Mouse (Mus musculus): ENCODE data around the gene Acacb. TPM values are rescaled to one million over a fixed set of nuclear protein-coding genes. Genes with fewer than 3 reads are reported as not detected.

Gene Acacb
- total RNA-seq, 2 experiments from 2014 or later = 0.10 to 1.7 TPM

DNA sequence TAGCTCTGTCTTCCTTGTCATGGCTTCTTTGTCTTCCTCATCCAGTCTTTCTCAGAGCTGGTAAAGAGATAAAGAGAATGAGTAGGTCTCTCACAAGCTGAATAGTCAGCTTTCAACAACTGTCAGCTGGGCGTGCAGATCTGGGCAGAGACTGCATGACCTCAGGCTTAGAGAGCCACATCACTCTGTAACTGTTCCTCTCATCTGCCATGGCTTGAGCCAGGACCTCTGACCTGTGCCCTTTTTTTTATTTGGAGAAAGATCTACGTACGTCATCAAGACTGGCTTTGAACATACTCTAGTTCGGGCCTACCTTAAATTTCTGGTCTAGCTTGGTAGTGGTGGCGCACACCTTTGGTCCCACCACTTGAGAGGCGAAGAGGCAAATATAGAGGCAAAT, 13.5 kb upstream of the Acacb start:
- no peak for ATAC-seq (replicated peaks; ENCODE audit: poor library complexity, severe bottlenecking)

GRCm38 (mm10) chr5:114134091-114134534, 12.2 kb upstream of the Acacb start:
- peak; percentile 57 for ATAC-seq (replicated peaks; ENCODE audit: poor library complexity, severe bottlenecking)

- ATAC-seq (replicated peaks; ENCODE audit: poor library complexity, severe bottlenecking) = no peak
These were observed 10.8 kb upstream of the Acacb start for GRCm38 (mm10) chr5:114135516-114135915.

GRCm38 (mm10) chr5:114137481-114138276, 8.7 kb upstream of the Acacb start:
- no peak for ATAC-seq (replicated peaks; ENCODE audit: poor library complexity, severe bottlenecking)

GRCm38 (mm10) chr5:114138277-114139164, 7.8 kb upstream of the Acacb start:
- no peak for ATAC-seq (replicated peaks; ENCODE audit: poor library complexity, severe bottlenecking)

GRCm38 (mm10) chr5:114139175-114139574, 7.2 kb upstream of the Acacb start:
- ATAC-seq (replicated peaks; ENCODE audit: poor library complexity, severe bottlenecking) = peak; percentile 74

DNA sequence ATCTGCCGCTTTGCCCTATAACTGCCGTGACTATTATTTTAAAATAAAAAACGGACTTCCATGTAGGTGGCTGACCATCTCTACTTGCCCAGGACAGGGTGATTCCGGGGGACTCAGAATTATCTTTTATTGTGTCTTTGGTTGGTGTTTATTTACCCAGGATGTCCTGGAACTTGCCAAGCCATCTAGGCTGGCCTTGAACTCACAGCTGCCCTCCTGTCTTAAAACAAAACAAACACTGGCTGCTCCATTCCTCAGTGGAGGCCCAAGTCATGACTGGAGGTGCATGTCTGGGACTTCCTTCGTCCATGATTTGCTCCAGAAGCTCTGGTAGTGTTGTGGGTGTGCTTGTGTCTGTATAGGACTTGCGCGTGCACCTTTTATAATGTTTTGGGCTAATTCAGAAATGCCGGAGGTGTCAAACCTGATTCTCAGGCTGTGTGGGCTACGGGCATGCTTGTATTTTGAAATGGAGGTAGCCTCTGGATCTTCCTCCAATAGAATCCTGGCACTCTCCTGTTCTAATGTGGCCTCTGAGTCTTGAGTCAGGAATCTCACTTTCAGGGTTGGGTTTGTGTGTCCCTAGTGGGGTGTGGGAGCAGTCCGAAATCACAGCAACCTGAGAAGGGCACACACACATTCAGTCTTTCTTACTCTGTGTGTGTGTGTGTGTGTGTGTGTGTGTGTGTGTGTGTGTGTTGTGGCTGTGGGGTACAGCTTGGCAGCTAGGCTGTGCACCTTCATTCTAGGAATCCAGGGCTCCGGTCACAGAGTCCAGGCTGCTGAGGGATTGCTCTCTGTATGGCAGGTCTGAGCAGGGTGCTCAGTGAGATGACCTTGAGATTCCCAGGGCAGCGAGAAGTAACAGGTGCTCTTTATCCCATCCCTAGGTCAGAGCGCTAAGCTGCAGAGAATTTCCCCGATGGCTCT, 973 bp downstream of the Acacb start:
- ATAC-seq (replicated peaks; ENCODE audit: poor library complexity, severe bottlenecking) = no peak

DNA sequence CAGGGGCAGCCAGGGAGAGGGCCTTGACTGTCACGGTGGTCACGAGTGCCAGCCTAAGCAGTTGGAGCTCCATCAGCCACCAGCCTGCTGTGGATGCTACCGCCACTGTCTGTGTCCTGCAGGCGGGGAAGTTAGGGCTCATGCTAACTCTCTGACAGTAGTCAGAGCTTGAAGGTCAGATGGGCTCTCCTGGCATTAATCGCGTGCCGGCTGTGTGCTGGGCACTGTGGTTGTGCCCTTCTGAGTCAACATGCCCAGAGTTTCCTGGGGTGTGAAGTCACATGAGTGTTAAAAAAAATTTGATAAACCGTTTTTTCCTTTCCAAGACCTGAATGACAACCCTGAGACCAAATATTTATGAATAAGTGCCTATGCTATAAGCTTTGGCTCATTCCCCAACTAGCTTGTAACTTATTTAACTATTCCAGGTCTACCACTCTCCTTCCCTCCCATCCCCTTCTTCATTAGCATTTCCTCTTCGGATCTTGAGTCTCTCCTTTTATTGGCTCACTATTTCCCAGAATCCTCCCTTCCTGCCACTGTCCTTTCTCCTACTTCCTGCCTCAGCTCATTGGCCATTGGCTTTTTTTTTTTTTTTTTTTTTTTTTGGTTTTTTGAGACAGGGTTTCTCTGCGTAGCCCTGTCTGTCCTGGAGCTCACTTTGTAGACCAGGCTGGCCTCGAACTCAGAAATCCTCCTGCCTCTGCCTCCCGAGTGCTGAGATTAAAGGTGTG, 6.2 kb downstream of the Acacb start:
- no peak for ATAC-seq (replicated peaks; ENCODE audit: poor library complexity, severe bottlenecking)

GRCm38 (mm10) chr5:114153490-114153889, 7.2 kb downstream of the Acacb start:
- no peak for ATAC-seq (replicated peaks; ENCODE audit: poor library complexity, severe bottlenecking)

DNA sequence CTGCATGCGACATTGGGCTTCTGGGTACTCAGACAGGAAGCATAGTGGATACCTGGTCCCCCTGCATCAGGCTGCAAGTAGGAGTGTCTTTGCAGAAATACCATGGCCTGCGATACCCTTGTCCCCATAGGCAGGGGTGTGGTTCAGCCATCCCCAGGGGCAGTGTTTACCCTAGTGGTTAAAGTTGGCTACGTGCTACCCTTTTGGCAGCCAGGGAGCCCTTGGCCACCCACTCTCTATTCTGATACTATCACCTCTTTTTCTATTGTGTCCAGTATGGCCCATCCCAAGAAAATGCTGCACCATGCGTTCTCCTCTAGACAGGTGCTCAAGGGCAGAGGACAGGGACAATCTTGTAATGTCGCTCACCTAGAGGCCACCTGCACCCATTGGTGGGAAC, 8.4 kb downstream of the Acacb start:
- ATAC-seq (replicated peaks; ENCODE audit: poor library complexity, severe bottlenecking) = no peak

DNA sequence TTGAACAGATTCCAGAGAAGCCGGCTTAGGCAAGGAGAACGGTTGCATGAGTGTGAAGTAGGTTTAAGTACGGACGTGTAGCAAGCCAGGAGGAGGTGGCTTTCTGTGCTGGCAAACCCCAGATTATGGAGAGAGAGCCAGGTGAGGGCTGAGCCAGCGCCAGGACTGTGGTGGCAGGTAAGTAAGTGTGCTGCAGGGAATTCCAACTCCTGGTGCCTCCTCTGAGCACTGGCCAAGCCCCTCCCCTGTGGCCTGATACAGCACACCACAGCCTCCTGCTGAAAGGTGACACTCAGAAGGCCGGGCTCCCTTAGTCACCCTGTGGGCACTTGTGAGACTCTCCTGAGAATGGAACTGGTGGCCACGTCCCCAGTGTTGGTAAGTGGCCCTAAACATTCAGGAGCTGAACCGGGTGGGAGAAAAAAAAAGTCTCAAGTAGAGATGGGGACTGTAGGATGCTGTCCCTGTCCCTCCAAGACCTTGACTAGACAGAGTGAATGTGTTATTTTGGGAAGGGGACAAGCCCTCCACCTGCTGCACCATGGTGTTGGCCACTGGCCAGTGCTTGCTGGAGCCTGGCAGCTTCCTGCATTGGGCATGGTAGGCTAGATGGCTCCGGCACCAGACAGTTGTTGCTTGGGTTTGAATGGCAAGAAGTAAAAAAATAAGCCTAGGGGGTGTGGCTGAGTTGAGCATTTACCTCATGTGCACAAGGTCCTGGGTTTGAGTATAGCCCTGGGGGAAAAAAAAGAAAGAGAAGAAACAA, 9.0 kb downstream of the Acacb start:
- ATAC-seq (replicated peaks; ENCODE audit: poor library complexity, severe bottlenecking) = no peak

GRCm38 (mm10) chr5:114157236-114157635, 10.9 kb downstream of the Acacb start:
- no peak for ATAC-seq (replicated peaks; ENCODE audit: poor library complexity, severe bottlenecking)

DNA sequence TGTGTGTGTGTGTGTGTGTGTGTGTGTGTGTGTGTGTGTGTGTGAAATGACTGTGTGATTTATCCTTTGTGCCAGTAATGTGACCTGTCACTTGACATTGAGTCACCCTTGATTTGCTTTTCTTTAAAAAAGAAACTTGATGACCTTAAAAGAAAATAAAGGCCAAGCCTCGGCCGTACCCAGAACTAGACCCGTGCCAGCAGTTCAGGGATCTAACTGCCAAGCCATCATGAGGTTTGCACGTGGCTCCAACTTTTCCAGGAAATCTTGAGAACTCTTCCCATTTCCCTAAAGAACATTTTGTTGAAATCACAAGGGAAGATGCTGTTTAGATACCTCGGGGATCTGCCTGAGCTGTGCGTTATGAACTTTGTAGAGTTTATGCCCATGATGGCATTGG, 15.1 kb downstream of the Acacb start:
- no peak for ATAC-seq (replicated peaks; ENCODE audit: poor library complexity, severe bottlenecking)

DNA sequence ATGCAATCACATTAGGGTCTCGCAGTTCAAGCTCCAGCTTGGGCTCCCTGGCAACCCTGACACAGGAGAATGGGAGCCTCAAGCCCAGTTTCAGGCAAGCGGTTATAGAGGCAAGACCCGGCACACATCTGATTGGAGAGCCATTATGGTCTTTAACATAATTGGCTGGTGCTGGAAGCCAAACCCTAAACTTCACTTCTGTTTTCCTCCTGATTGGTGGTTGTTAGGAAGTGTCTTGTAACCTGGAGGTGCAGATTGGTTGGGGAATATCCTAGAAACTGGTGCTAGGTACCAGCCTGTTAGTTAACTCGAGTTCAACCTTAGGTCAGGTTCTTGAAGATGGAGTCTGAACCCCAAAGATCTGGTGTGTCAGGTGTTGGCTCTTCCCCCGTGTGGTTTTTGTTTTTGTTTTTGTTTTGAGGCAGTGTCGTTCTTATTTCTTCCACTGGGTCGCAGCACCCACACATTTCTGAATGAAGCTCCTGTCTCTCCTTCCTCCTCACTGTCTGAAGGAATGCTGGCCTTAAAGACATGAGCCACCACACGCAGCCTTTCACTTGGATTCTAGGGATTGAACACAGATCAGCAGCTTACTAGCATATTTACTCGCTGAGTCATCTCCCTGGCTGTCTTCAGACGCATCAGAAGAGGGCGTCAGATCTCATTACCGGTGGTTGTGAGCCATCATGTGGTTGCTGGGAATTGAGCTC, 15.9 kb downstream of the Acacb start:
- no peak for ATAC-seq (replicated peaks; ENCODE audit: poor library complexity, severe bottlenecking)

- no peak for ATAC-seq (replicated peaks; ENCODE audit: poor library complexity, severe bottlenecking)
These were observed 16.9 kb downstream of the Acacb start for GRCm38 (mm10) chr5:114163117-114163696.

DNA sequence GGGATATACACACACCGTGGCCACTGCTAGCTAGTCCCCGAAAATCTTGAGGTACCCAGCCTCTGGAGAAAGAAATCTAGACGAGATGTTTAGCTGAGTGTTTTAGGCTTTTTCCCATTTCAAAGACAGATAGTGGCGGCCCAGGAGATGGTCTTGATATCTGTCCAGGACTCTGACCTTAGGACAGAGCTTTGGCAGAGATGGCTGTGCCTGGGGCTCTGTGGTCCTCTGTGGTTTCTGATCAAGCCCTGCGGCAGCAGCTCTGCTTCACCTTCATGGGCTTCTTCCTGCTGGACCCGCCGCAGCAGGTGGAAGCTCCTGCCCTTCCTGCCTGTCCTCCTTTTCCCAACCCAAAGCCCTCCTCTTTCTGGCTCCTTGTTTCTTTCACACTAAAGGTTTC, 24.0 kb downstream of the Acacb start:
- ATAC-seq (replicated peaks; ENCODE audit: poor library complexity, severe bottlenecking) = no peak

DNA sequence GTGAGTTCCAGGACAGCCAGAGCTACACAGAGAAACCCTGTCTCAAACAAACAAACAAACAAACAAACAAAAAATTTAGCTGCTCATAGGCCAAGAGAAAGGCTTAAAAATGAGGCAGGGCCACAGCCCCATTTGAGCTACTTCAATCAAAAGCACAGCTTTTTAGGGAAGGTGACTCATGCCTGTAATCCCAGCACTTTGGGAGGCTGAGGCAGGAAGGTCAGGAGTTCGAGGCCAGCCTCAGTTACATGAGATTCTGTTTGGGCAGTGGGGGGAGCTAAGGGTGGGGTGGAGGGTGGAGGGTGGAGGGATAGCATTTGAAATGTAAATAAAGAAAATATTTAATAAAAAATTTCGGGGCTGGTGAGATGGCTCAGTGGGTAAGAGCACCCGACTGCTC, 26.6 kb downstream of the Acacb start:
- ATAC-seq (replicated peaks; ENCODE audit: poor library complexity, severe bottlenecking) = 0 out of 2 replicates have a peak, but pooled peaks have one; percentile 29

DNA sequence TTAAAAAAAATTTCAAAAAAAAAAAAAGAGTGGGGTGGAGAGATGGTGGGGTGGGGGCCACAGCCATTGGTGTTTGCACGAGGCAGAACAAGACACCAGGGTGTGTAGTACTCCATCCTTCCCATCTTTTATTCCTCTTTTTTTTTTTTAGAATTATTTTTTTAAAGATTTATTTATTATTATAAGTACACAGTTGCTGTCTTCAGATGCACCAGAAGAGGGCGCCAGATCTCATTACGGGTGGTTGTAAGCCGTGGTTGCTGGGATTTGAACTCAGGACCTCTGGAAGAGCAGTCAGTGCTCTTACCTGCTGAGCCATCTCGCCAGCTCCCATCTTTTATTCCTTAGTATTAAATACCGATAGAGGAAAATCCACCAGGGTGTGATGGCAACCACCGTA, 27.1 kb downstream of the Acacb start:
- ATAC-seq (replicated peaks; ENCODE audit: poor library complexity, severe bottlenecking) = no peak
